Mouse (Mus musculus) left cerebral cortex, adult 2 months (tissue): Measurements from ENCODE around the gene Gm28230. TPM values are rescaled to one million over a fixed set of nuclear protein-coding genes. Genes with fewer than 3 reads are reported as not detected.

Source experiments
- DNase-seq, 2 experiments: peaks; one replicate each; pipeline ENCODE4 v3.0.0; 2021 to 2022; ENCODE audit warnings: low spot score in 2 of 2, mixed read lengths in 1 of 2; ENCODE audit errors: extremely low spot score in 1 of 2
- H3K27ac ChIP-seq: fragments of 200-600 bp; 2 replicates; pipeline ENCODE4 v1.8.1; 2022
- H3K4me3 ChIP-seq: fragments of 200-600 bp; 2 replicates; pipeline ENCODE4 v1.8.1; 2022
- CTCF ChIP-seq: fragments of 200-600 bp; IDR thresholded peaks from 2 replicates; pipeline ENCODE4 v1.8.1; 2022; ENCODE audit warnings: antibody characterized with exemption, mild to moderate bottlenecking, moderate library complexity
- intact Hi-C: fragments of 180-260 bp; cut with DNase I; formaldehyde crosslinking; loops from one replicate; pipeline ENCODE4 v1.15.1; 2025
- total RNA-seq, 2 experiments: library from RNA; stranded (reverse); gene quantifications; 2 replicates each; pipeline ENCODE4 v1.2.3; 2021

Gene Gm28230
- total RNA-seq, 2 experiments from 2014 or later, result not detected

DNA sequence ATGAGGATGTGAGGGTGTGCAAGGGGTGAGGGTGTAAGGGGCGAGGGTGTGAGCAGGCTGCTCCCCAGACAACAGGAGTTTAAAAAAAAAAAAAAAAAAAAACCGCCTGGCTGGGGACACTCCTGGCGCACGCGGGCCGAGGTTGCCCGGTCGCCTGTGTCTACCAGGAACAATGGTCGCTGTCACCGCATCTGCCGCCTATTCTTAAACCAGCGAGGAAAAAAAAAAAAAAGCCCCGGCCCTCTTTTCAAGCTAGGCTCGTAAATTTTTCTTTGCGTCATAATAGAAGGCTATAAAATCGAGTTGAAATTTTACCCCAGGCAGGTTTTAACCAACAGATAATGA, 6.8 kb downstream of the Gm28230 start:
- Histone ChIP-seq H3K27ac (no peak overlapping the region), H3K4me3 (no peak overlapping the region)
- intact Hi-C loops, result no loop called here
- DNase-seq, result no peak
- TF ChIP-seq CTCF, result no peak

- TF ChIP-seq CTCF, result no peak
- DNase-seq, result no peak
- no peak overlapping the region for H3K27ac ChIP-seq
- intact Hi-C loops, result no loop called here
- no peak overlapping the region for H3K4me3 ChIP-seq
Measured at GRCm38 (mm10) chr2:74733765-74734164, 7.2 kb downstream of the Gm28230 start.

GRCm38 (mm10) chr2:74734451-74734850, 7.9 kb downstream of the Gm28230 start:
- TF ChIP-seq CTCF, result no peak
- Histone ChIP-seq H3K27ac (no peak overlapping the region), H3K4me3 (no peak overlapping the region)
- intact Hi-C loops, result no loop called here
- DNase-seq, result no peak

- intact Hi-C loops, result no loop called here
- TF ChIP-seq CTCF, result no peak
- no peak overlapping the region for H3K4me3 ChIP-seq
- no peak for DNase-seq
- H3K27ac ChIP-seq, result no peak overlapping the region
Measured at GRCm38 (mm10) chr2:74734996-74735811, 8.7 kb downstream of the Gm28230 start.

- DNase-seq, result no peak
- intact Hi-C loops, result no loop called here
- no peak overlapping the region for H3K27ac ChIP-seq
- H3K4me3 ChIP-seq, result no peak overlapping the region
- TF ChIP-seq CTCF, result no peak
Measured at GRCm38 (mm10) chr2:74735851-74736687, 9.5 kb downstream of the Gm28230 start.

DNA sequence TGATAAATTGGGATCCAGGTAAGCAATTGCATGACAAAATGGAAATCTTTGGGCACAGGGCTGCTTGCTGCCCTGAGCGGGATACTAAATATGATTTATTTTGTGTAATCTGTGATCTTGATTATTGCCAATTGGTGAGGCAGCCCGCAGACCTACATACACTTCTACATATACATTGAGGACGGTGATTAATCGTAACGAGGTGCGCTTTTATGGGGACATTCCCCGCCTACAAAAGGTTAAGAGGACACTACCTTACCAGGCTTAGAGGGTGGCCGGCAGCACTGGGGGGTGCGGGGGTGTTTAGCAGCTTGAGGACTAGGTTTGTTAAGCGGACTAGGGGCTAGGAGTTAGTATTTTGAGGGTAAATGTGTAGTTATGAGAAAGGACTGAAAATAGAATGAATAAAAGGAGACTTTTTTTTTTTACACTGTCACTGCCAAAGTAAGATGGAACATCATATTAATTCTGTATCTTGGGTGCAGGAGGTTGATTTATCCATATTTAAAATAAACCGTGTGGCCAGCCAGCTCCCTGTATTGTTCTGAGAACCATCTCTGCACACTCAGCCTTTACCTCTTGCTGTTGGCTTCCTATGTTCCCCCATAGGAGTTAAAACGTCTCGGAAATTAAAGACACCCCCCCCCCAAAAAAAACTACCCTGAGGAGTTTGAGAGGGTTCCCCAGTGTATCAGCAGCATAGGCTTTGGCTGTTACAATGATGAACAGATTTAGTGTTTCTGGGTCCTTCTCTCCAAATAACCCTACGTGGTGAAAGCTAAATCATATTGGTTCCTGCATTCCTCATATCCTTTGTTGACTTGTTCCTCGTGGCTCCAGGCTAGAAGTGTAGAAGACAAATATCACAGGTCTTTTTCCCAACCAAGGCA, 10.4 kb downstream of the Gm28230 start:
- Histone ChIP-seq H3K27ac (no peak overlapping the region), H3K4me3 (no peak overlapping the region)
- no peak for DNase-seq
- intact Hi-C loops, result no loop called here
- no peak for TF ChIP-seq CTCF

DNA sequence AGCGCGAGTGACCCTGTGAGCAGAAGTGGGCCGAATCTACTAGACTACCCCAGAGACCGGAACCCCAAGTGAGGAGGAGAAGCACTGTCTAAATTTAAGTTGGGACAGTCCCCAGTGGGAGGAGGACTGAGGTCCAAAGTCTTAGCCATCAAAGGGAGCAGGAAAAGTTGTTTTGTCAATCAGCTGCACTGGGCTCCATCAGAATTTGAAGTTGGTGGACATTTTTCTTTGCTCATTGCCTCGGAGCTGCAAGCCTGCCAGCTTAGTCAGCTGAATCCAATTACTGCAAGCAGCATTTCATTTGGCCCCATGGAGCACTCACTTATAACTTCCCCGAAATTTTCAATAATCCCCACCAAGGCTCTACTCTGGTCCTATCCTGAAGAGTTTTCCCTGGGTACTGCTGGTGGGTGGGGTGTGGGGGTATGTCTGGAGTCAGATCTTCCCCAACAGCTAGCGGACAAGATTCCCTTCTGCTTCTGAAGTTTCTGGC, 11.1 kb downstream of the Gm28230 start:
- intact Hi-C loops, result no loop called here
- no peak overlapping the region for H3K27ac ChIP-seq
- TF ChIP-seq CTCF, result no peak
- no peak overlapping the region for H3K4me3 ChIP-seq
- DNase-seq, result no peak

DNA sequence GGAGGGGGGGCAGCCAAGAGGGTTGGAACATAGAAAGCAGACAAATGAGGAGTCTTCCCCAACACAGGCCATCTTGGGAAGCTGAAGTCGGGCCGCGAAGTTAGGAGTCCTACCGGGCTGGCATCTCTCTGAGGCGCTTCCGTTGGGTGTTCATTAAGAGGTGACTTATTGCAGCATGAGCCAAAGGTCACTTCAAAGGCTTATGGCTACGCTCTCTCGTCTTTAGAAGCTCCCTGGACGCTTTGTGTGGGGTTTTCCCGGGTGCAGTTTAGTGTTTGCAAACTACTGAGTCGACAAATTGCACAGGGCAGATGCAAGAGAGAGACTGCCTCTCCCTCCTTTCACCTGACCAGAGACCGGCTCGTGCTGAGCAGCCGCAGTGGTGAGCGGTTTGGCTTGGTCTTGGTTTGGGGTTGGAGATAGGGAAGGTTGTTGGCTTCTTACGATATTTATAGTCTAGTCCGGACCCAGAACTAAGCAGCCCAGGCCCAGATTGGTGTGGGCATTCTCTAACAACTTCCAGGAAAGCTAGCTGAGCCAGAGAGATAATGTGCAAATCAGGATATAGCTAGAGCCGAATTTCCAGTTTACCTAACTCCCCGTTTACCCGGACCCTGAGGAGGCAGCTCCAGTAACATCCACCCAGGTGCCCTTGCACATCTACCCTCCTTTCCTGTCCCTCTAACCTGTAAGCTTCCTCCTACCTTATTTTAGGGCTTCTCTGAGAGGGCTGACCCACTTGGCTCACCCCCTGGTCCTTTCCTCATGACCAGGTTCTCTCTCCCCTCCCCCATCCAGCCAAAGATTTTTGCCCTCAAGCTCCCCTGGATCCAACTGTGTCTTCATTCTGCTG, 12.3 kb downstream of the Gm28230 start:
- no peak for DNase-seq
- H3K27ac ChIP-seq, result no peak overlapping the region
- no peak overlapping the region for H3K4me3 ChIP-seq
- intact Hi-C loops, result no loop called here
- no peak for TF ChIP-seq CTCF

DNA sequence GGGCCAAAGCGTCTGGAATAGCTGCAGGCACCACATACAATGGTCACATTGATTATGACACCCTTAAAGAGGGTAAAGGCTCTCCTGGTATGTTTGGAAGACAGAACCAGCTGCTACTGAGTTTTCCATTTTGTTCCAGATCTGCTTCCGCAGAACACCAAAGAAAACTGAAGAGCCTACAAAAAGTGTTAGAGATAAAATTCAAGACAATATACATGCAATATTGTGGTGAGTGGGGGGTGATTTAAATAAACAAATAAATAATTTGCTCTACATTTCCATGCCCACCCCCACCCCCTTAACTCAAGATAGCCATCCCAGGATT, 12.9 kb downstream of the Gm28230 start:
- TF ChIP-seq CTCF, result no peak
- no peak for DNase-seq
- intact Hi-C loops, result no loop called here
- Histone ChIP-seq H3K27ac (no peak overlapping the region), H3K4me3 (no peak overlapping the region)

DNA sequence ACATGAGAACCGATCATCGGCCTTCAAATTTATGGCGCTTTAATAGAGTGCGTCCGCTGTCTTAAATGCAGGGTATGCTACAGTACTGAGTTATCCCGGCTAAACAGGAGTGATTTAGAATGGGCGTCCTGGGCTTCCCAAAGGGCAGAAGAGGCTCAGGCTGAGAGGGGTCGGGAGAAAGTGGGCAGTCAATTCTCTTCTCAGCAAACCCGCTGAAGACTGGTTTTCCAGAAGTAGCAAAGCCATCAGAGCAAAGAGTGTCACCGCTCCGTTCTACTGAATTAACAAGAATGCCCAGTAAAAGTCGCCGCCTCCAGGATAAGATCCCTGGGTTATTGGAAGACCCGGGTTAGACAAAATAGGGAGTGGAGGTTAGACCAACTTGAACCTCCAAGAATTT, 13.3 kb downstream of the Gm28230 start:
- no peak for DNase-seq
- no peak for TF ChIP-seq CTCF
- H3K27ac ChIP-seq, result no peak overlapping the region
- no peak overlapping the region for H3K4me3 ChIP-seq
- intact Hi-C loops, result loop anchor here (5.0 kb wide), 1 partner anchor 33 kb away; no protein-coding TSS in a partner anchor
